Mouse (Mus musculus) cerebellum, postnatal 4 days (tissue): ENCODE results near the gene Tmem248.

ENCODE experiments used
- DNase-seq, 2 experiments: peaks; one replicate each; pipeline ENCODE4 v3.0.0; 2022; ENCODE audit warnings: low spot score in 2 of 2, mixed read lengths in 1 of 2

Gene Tmem248

GRCm38 (mm10) chr5:130216781-130217180 lies at the start of gene Tmem248:
Gene Tmem248, plus strand, starts transcription at chr5:130217081.
- DNase-seq = no peak

- no peak for DNase-seq
These were observed 47.8 kb upstream of the Tmem248 start for GRCm38 (mm10) chr5:130169109-130169508.

- no peak for DNase-seq
These were observed 46.0 kb upstream of the Tmem248 start for GRCm38 (mm10) chr5:130170666-130171422.

- DNase-seq = peak; percentile 82 to 93
These were observed 45.4 kb upstream of the Tmem248 start, which contains the start of gene Rabgef1 for GRCm38 (mm10) chr5:130171423-130171954. Gene Rabgef1, plus strand, starts transcription at chr5:130171798.

GRCm38 (mm10) chr5:130171956-130172601 lies 44.8 kb upstream of the Tmem248 start:
- no peak for DNase-seq

GRCm38 (mm10) chr5:130173012-130173411 lies 43.9 kb upstream of the Tmem248 start:
- DNase-seq = no peak

- no peak for DNase-seq
These were observed 39.0 kb upstream of the Tmem248 start for GRCm38 (mm10) chr5:130177871-130178270.

GRCm38 (mm10) chr5:130180362-130180761 lies 36.5 kb upstream of the Tmem248 start:
- no peak for DNase-seq

- DNase-seq = no peak
These were observed 34.9 kb upstream of the Tmem248 start for GRCm38 (mm10) chr5:130181740-130182540.

- DNase-seq = no peak
These were observed 34.4 kb upstream of the Tmem248 start for GRCm38 (mm10) chr5:130182541-130182821.

- DNase-seq = no peak
These were observed 32.6 kb upstream of the Tmem248 start for GRCm38 (mm10) chr5:130184193-130184856.

GRCm38 (mm10) chr5:130185312-130185711 lies 31.6 kb upstream of the Tmem248 start:
- no peak for DNase-seq

- DNase-seq = no peak
These were observed 29.5 kb upstream of the Tmem248 start for GRCm38 (mm10) chr5:130187383-130187782.

- DNase-seq = no peak
These were observed 26.0 kb upstream of the Tmem248 start for GRCm38 (mm10) chr5:130190909-130191308.

- DNase-seq = no peak
These were observed 25.0 kb upstream of the Tmem248 start for GRCm38 (mm10) chr5:130191865-130192264.

- DNase-seq = no peak
These were observed 24.4 kb upstream of the Tmem248 start for GRCm38 (mm10) chr5:130192356-130192944.

GRCm38 (mm10) chr5:130193760-130194159 lies 23.1 kb upstream of the Tmem248 start:
- DNase-seq = no peak

- DNase-seq = no peak
These were observed 20.6 kb upstream of the Tmem248 start for GRCm38 (mm10) chr5:130196307-130196706.

GRCm38 (mm10) chr5:130197454-130197853 lies 19.4 kb upstream of the Tmem248 start:
- no peak for DNase-seq

- no peak for DNase-seq
These were observed 18.9 kb upstream of the Tmem248 start for GRCm38 (mm10) chr5:130197981-130198380.
